Mouse (Mus musculus) intestine, postnatal 0 days (tissue): Measurements from ENCODE around the gene Psmd9. TPM values are rescaled to one million over a fixed set of nuclear protein-coding genes. Genes with fewer than 3 reads are reported as not detected.

Experiments
- ATAC-seq: fragments of 200-750 bp; cut with Nextera tagmentation; 2 replicates; pipeline ENCODE4 v1.8.0; 2017; ENCODE audit warnings: mild to moderate bottlenecking, moderate TSS enrichment, moderate library complexity
- H3K27ac ChIP-seq: fragments of 300-500 bp; sonication (generic); 2 replicates; pipeline ENCODE4 v1.5.1; 2014; ENCODE audit warnings: mild to moderate bottlenecking, low read depth, low read length, moderate library complexity
- H3K27me3 ChIP-seq: fragments of 300-500 bp; sonication (generic); replicated peaks from 2 replicates; pipeline ENCODE4 v1.6.1; 2014; ENCODE audit warnings: low read length, mixed read lengths; ENCODE audit not compliant: control insufficient read depth, insufficient read depth
- H3K36me3 ChIP-seq: fragments of 300-500 bp; sonication (generic); 2 replicates; pipeline ENCODE4 v1.6.1; 2014; ENCODE audit warnings: mild to moderate bottlenecking, moderate library complexity; ENCODE audit not compliant: control insufficient read depth, insufficient read depth
- H3K4me1 ChIP-seq: fragments of 300-500 bp; sonication (generic); replicated peaks from 2 replicates; pipeline ENCODE4 v1.6.1; 2014; ENCODE audit warnings: antibody characterized with exemption, low read length, mixed read lengths; ENCODE audit not compliant: control insufficient read depth, insufficient read depth
- H3K4me2 ChIP-seq: fragments of 300-500 bp; sonication (generic); replicated peaks from 2 replicates; pipeline ENCODE4 v1.6.1; 2014; ENCODE audit warnings: low read depth, mild to moderate bottlenecking, moderate library complexity
- H3K4me3 ChIP-seq: fragments of 300-500 bp; sonication (generic); 2 replicates; pipeline ENCODE4 v1.5.1; 2014; ENCODE audit warnings: low read depth, low read length
- H3K9ac ChIP-seq: fragments of 300-500 bp; sonication (generic); 2 replicates; pipeline ENCODE4 v1.6.1; 2014; ENCODE audit warnings: mild to moderate bottlenecking, low read depth, low read length
- H3K9me3 ChIP-seq: fragments of 300-500 bp; sonication (generic); 2 replicates; pipeline ENCODE4 v1.6.1; 2016; ENCODE audit warnings: mixed run types; ENCODE audit not compliant: control insufficient read depth
- CTCF ChIP-seq: sonication (generic); IDR thresholded peaks from 2 replicates; pipeline ENCODE4 v1.5.1; 2016; ENCODE audit warnings: low read depth, mild to moderate bottlenecking, control low read depth, antibody characterized with exemption, moderate library complexity
- WGBS: fragments of 180-500 bp; shearing (Covaris S2); extraction: QIAGEN DNeasy Blood & Tissue Kit; methylation state at CpG from one replicate; pipeline ENCODE4 v1.1.7; 2014; 5-methylcytosine and 5-hydroxymethylcytosine counted together
- polyA plus RNA-seq: library from polyadenylated mRNA; unstranded; fragments of >200 nt; fragmentation: Nextera tagmentation; extraction: Ambion mirVana; gene quantifications from 2 replicates; pipeline ENCODE4 v1.2.1, GENCODE M21; 2015

Gene Psmd9
- 50.9 and 57.5 TPM in 2 replicates for polyA plus RNA-seq

DNA sequence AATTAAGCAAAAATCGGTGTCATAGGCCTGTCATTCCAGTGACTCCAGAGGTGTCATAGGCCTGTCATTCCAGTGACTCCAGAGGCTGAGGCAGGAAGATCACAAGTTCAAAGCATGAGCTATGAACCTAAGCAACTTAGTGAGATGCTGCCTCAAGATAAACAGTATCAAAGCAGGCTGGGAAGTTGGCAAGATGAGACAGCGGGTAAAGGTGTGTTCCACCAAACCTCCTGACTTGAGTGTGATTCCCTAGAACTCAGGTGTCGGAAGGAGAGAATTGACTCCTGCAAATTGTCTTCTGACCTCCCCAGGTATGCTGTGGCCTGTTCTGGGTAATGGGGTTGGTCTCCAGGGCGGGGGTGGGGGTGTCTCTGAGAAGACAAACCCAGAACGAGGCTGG, at the start of gene Psmd9:
TSS of gene Psmd9 (plus strand) at position 130 of the 400 bp plus-strand sequence.
- H3K27me3 ChIP-seq, result no peaks in the 10 kb centered on the region
- no peaks in the 10 kb centered on the region for H3K4me1 ChIP-seq
- peaks cover 20% of the 10 kb centered on the region for H3K36me3 ChIP-seq
- WGBS, result 81% methylated on average over 5 of the region's 5 CpGs
- H3K4me2 ChIP-seq, result no peak within 1 kb of the TSS
- no peak for TF ChIP-seq CTCF
- H3K9ac ChIP-seq, result no peak within 1 kb of the TSS
- H3K27ac ChIP-seq, result no peak within 1 kb of the TSS
- H3K4me3 ChIP-seq, result no peak within 1 kb of the TSS
- ATAC-seq, result no peak
- H3K9me3 ChIP-seq, result no peaks in the 10 kb centered on the region

GRCm38 (mm10) chr5:123120624-123121215, 48.5 kb upstream of the Psmd9 start:
- no peak for TF ChIP-seq CTCF
- Histone ChIP-seq H3K27me3 (no peaks in the 10 kb centered on the region), H3K27ac (no peak overlapping the region), H3K9me3 (no peaks in the 10 kb centered on the region), H3K4me2 (no peak overlapping the region), H3K36me3 (peaks cover 3% of the 10 kb centered on the region; the same call in 1 of the 2 replicates), H3K4me3 (no peak overlapping the region), H3K9ac (no peak overlapping the region), H3K4me1 (no peaks in the 10 kb centered on the region)
- ATAC-seq, result no peak
- WGBS, result 78% methylated on average over 7 of the region's 7 CpGs

- H3K27me3 ChIP-seq, result no peaks in the 10 kb centered on the region
- no peak overlapping the region for H3K4me2 ChIP-seq
- H3K9ac ChIP-seq, result no peak overlapping the region
- 91% methylated on average over 4 of the region's 4 CpGs for WGBS
- H3K4me3 ChIP-seq, result no peak overlapping the region
- H3K27ac ChIP-seq, result no peak overlapping the region
- TF ChIP-seq CTCF, result peak; percentile 59
- no peaks in the 10 kb centered on the region for H3K4me1 ChIP-seq
- peaks cover 3% of the 10 kb centered on the region; the same call in 1 of the 2 replicates for H3K36me3 ChIP-seq
- H3K9me3 ChIP-seq, result no peaks in the 10 kb centered on the region
- no peak for ATAC-seq
Measured at GRCm38 (mm10) chr5:123122181-123122580, 47.0 kb upstream of the Psmd9 start.

DNA sequence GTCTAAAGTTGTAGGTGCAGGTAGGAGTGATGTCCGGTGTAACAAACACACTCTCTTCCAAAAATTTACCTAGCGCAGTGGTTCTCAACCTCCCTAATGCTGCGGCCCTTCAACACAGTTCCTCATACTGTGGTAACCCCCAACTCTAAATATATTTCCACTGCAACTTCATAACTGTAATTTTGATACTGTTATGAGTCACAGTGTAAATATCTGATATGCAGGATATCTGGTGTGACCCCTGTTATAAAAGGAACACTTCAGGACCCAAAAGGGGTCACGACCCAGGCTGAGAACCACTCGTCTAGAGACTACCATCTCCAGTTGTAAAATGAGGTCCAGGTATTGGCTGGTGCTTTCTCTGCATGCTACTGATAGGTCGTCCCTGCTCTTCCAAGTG, 44.1 kb upstream of the Psmd9 start:
- TF ChIP-seq CTCF, result no peak
- Histone ChIP-seq H3K36me3 (no peaks in the 10 kb centered on the region; the same call in 1 of the 2 replicates), H3K9ac (no peak overlapping the region), H3K9me3 (no peaks in the 10 kb centered on the region), H3K4me2 (no peak overlapping the region), H3K4me3 (no peak overlapping the region), H3K27ac (no peak overlapping the region), H3K27me3 (no peaks in the 10 kb centered on the region), H3K4me1 (no peaks in the 10 kb centered on the region)
- 77% methylated on average over 6 of the region's 6 CpGs for WGBS
- no peak for ATAC-seq

GRCm38 (mm10) chr5:123125638-123126406, 43.4 kb upstream of the Psmd9 start:
- H3K4me1 ChIP-seq, result no peaks in the 10 kb centered on the region
- no peak for TF ChIP-seq CTCF
- no peaks in the 10 kb centered on the region for H3K9me3 ChIP-seq
- no peaks in the 10 kb centered on the region; the same call in 1 of the 2 replicates for H3K36me3 ChIP-seq
- H3K4me2 ChIP-seq, result no peak overlapping the region
- WGBS, result 76% methylated on average over 18 of the region's 18 CpGs
- no peaks in the 10 kb centered on the region for H3K27me3 ChIP-seq
- no peak overlapping the region for H3K4me3 ChIP-seq
- H3K9ac ChIP-seq, result no peak overlapping the region
- H3K27ac ChIP-seq, result no peak overlapping the region
- no peak for ATAC-seq

GRCm38 (mm10) chr5:123127031-123127430, 42.2 kb upstream of the Psmd9 start:
- WGBS, result 78% methylated on average over 6 of the region's 6 CpGs
- Histone ChIP-seq H3K4me3 (no peak overlapping the region), H3K27ac (no peak overlapping the region), H3K9ac (no peak overlapping the region), H3K4me1 (no peaks in the 10 kb centered on the region; the same call in none of the 2 replicates), H3K4me2 (no peak overlapping the region), H3K27me3 (no peaks in the 10 kb centered on the region), H3K36me3 (no peaks in the 10 kb centered on the region; the same call in 1 of the 2 replicates), H3K9me3 (no peaks in the 10 kb centered on the region)
- no peak for TF ChIP-seq CTCF
- no peak for ATAC-seq
